Mouse (Mus musculus) liver, postnatal 0 days (tissue): Measurements from ENCODE around the gene Gm20388. TPM values are rescaled to one million over a fixed set of nuclear protein-coding genes. Genes with fewer than 3 reads are reported as not detected.

Experiments
- ATAC-seq: fragments of 200-750 bp; cut with Nextera tagmentation; 2 replicates; pipeline ENCODE4 v1.8.0; 2017; ENCODE audit warnings: mild to moderate bottlenecking, moderate library complexity
- DNase-seq: peaks from one replicate; pipeline ENCODE4 v3.0.0-alpha.2; 2016
- H3K27ac ChIP-seq: fragments of 300-500 bp; sonication (generic); 2 replicates; pipeline ENCODE4 v1.5.1; 2014; ENCODE audit warnings: antibody characterized with exemption, moderate library complexity, mild to moderate bottlenecking, low read depth
- H3K27me3 ChIP-seq: fragments of 300-500 bp; sonication (generic); 2 replicates; pipeline ENCODE4 v1.6.1; 2014; ENCODE audit warnings: low read length, control low read depth, mixed read lengths; ENCODE audit not compliant: insufficient read depth
- H3K36me3 ChIP-seq: fragments of 300-500 bp; sonication (generic); replicated peaks from 2 replicates; pipeline ENCODE4 v1.6.1; 2014; ENCODE audit warnings: mild to moderate bottlenecking, control low read depth, low read length, moderate library complexity, mixed read lengths; ENCODE audit not compliant: insufficient read depth
- H3K4me1 ChIP-seq: fragments of 300-500 bp; sonication (generic); 2 replicates; pipeline ENCODE4 v1.6.1; 2014; ENCODE audit warnings: antibody characterized with exemption, mild to moderate bottlenecking, control low read depth; ENCODE audit not compliant: insufficient read depth
- H3K4me2 ChIP-seq: fragments of 300-500 bp; sonication (generic); 2 replicates; pipeline ENCODE4 v1.6.1; 2014; ENCODE audit warnings: low read depth, mild to moderate bottlenecking, low read length, moderate library complexity, mixed read lengths
- H3K4me3 ChIP-seq: fragments of 300-500 bp; sonication (generic); 2 replicates; pipeline ENCODE4 v1.5.1; 2014; ENCODE audit warnings: low read depth, low read length
- H3K9ac ChIP-seq: fragments of 300-500 bp; sonication (generic); replicated peaks from 2 replicates; pipeline ENCODE4 v1.6.1; 2014; ENCODE audit warnings: mild to moderate bottlenecking, moderate library complexity
- H3K9me3 ChIP-seq: fragments of 300-500 bp; sonication (generic); 2 replicates; pipeline ENCODE4 v1.6.1; 2016; ENCODE audit warnings: mild to moderate bottlenecking, control low read depth, low read length, mixed read lengths
- CTCF ChIP-seq: sonication (generic); IDR thresholded peaks from 2 replicates; pipeline ENCODE4 v1.5.1; 2016; ENCODE audit warnings: antibody characterized with exemption, low read depth
- EP300 ChIP-seq: IDR thresholded peaks from 2 replicates; pipeline ENCODE4 v1.6.1; 2016; ENCODE audit warnings: antibody characterized with exemption, low read depth, mild to moderate bottlenecking
- WGBS: fragments of 180-500 bp; shearing (Covaris S2); extraction: QIAGEN DNeasy Blood & Tissue Kit; methylation state at CpG from one replicate; pipeline ENCODE4 v1.1.7; 2014; ENCODE audit not compliant: insufficient replicate concordance; 5-methylcytosine and 5-hydroxymethylcytosine counted together
- polyA plus RNA-seq: library from polyadenylated mRNA; unstranded; fragments of >200 nt; fragmentation: Nextera tagmentation; extraction: Ambion mirVana; gene quantifications from 2 replicates; pipeline ENCODE4 v1.2.1, GENCODE M21; 2015

The Gm20388 gene
- polyA plus RNA-seq, 1 experiment from 2014 or later: not detected

- Histone ChIP-seq H3K27me3 (no peaks in the 10 kb centered on the region), H3K9me3 (no peaks in the 10 kb centered on the region), H3K27ac (no peak overlapping the region), H3K4me3 (no peak overlapping the region), H3K4me1 (no peaks in the 10 kb centered on the region), H3K36me3 (no peaks in the 10 kb centered on the region), H3K9ac (no peak overlapping the region), H3K4me2 (no peak overlapping the region)
- TF ChIP-seq EP300 (no peak), CTCF (no peak)
- 88% methylated on average over 12 of the region's 12 CpGs for WGBS
- ATAC-seq (no peak), DNase-seq (no peak)
Measured at GRCm38 (mm10) chr8:123846509-123846908, 3935.9 kb downstream of the Gm20388 start.

- Histone ChIP-seq H3K9me3 (no peaks in the 10 kb centered on the region), H3K9ac (no peak overlapping the region), H3K27me3 (no peaks in the 10 kb centered on the region), H3K36me3 (no peaks in the 10 kb centered on the region), H3K4me3 (no peak overlapping the region), H3K4me2 (no peak overlapping the region), H3K27ac (no peak overlapping the region), H3K4me1 (no peaks in the 10 kb centered on the region)
- DNase-seq (no peak), ATAC-seq (no peak)
- 62% methylated on average over 3 of the region's 3 CpGs for WGBS
- TF ChIP-seq CTCF (no peak), EP300 (no peak)
Measured at GRCm38 (mm10) chr8:123847546-123847945, 3936.9 kb downstream of the Gm20388 start.

- no peak overlapping the region for H3K4me2 ChIP-seq
- no peaks in the 10 kb centered on the region for H3K4me1 ChIP-seq
- no peak for TF ChIP-seq EP300
- no peak for TF ChIP-seq CTCF
- no peaks in the 10 kb centered on the region for H3K9me3 ChIP-seq
- no peak overlapping the region for H3K27ac ChIP-seq
- ATAC-seq (no peak), DNase-seq (no peak)
- H3K9ac ChIP-seq: no peak overlapping the region
- no peaks in the 10 kb centered on the region for H3K36me3 ChIP-seq
- H3K4me3 ChIP-seq: no peak overlapping the region
- no peaks in the 10 kb centered on the region for H3K27me3 ChIP-seq
- WGBS: 86% methylated on average over 4 of the region's 4 CpGs
Measured at GRCm38 (mm10) chr8:123849352-123849751, 3938.7 kb downstream of the Gm20388 start.

DNA sequence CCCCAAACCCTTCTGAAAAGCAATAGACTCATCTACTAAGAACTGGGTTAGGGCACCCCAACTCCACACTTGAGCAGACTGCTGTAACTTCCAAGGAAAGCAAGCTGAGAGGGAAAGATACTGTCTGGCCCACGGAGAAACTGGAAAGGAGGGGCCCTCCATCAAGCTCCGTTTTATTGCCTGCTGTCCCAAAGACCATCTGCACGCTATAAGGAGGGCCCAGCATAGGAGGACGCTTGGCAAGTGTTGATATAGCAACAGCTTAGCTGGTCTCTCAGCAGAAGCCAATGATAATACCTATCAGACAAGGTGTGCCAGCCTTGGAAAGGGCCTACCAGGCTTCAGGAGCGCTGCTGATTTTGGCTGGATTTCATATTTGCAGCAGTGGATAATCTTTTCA lies 3940.9 kb downstream of the Gm20388 start:
- DNase-seq (no peak), ATAC-seq (no peak)
- H3K4me2 ChIP-seq: no peak overlapping the region
- no peaks in the 10 kb centered on the region for H3K27me3 ChIP-seq
- H3K36me3 ChIP-seq: no peaks in the 10 kb centered on the region
- H3K4me3 ChIP-seq: no peak overlapping the region
- H3K27ac ChIP-seq: no peak overlapping the region
- no peak for TF ChIP-seq CTCF
- TF ChIP-seq EP300: no peak
- H3K4me1 ChIP-seq: no peaks in the 10 kb centered on the region
- no peaks in the 10 kb centered on the region for H3K9me3 ChIP-seq
- no peak overlapping the region for H3K9ac ChIP-seq
- 69% methylated on average over 5 of the region's 5 CpGs for WGBS

GRCm38 (mm10) chr8:123854252-123854651 lies 3943.6 kb downstream of the Gm20388 start:
- ATAC-seq: no peak
- no peak overlapping the region for H3K9ac ChIP-seq
- DNase-seq: no peak
- H3K4me3 ChIP-seq: no peak overlapping the region
- no peak for TF ChIP-seq EP300
- TF ChIP-seq CTCF: no peak
- no peaks in the 10 kb centered on the region for H3K27me3 ChIP-seq
- no peak overlapping the region for H3K27ac ChIP-seq
- 0 out of 2 replicates have a peak, but pooled peaks cover 6% of the 10 kb centered on the region for H3K4me1 ChIP-seq
- 44% methylated on average over 1 of the region's 1 CpGs for WGBS
- H3K4me2 ChIP-seq: no peak overlapping the region
- no peaks in the 10 kb centered on the region for H3K36me3 ChIP-seq
- H3K9me3 ChIP-seq: no peaks in the 10 kb centered on the region

DNA sequence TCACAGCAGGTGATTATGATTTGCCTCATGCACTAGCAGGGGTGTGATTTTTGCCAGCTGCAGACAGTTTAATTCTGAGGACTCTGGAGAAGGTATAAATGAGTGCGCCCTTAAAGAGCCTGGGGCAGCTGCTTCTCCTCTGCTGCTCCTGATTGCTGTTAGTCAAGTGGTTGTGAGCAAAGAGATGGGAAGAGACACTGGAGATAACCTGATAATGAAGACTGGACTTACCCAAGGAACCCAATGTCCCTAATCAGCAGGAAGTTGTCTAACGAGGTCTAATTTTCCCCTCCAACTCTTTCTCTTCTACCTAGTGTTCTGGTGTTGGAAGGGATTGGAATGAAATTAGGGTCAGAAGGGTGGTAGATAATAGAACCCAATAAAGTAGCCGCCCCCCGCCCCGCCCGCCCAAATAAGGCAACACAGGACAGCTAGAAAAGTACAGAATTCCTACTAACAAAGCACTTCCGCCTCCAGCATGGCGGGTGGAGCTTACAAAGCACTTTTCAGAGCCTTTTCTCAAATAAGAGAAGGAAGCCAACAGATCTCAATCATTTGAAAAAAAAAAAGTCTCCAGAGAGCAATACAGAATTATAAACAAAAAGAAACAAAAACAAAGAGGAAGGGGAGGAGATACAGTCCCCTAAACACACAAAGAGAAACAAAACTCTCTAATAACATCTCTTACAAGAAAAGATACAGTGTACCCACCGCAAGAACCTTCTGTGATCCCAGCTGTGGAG lies 3944.3 kb downstream of the Gm20388 start:
- Histone ChIP-seq H3K9ac (no peak overlapping the region), H3K4me3 (no peak overlapping the region), H3K4me1 (0 out of 2 replicates have a peak, but pooled peaks cover 8% of the 10 kb centered on the region), H3K4me2 (no peak overlapping the region), H3K36me3 (no peaks in the 10 kb centered on the region), H3K27ac (no peak overlapping the region), H3K9me3 (no peaks in the 10 kb centered on the region), H3K27me3 (no peaks in the 10 kb centered on the region)
- TF ChIP-seq EP300 (no peak), CTCF (no peak)
- ATAC-seq (no peak), DNase-seq (no peak)
- 83% methylated on average over 9 of the region's 9 CpGs for WGBS

- Histone ChIP-seq H3K4me2 (peak overlapping the region; percentile 98; the same call in 1 of the 2 replicates), H3K4me3 (no peak overlapping the region), H3K9me3 (no peaks in the 10 kb centered on the region), H3K27ac (no peak overlapping the region), H3K4me1 (0 out of 2 replicates have a peak, but pooled peaks cover 10% of the 10 kb centered on the region), H3K36me3 (no peaks in the 10 kb centered on the region), H3K9ac (no peak overlapping the region), H3K27me3 (peaks cover 15% of the 10 kb centered on the region)
- 77% methylated on average over 3 of the region's 3 CpGs for WGBS
- no peak for TF ChIP-seq CTCF
- no peak for TF ChIP-seq EP300
- ATAC-seq: no peak
- DNase-seq: no peak
Measured at GRCm38 (mm10) chr8:123857361-123857760, 3946.7 kb downstream of the Gm20388 start.
